20 mouse cellular contexts compared by ENCODE assay signal in the genomic region with DNA sequence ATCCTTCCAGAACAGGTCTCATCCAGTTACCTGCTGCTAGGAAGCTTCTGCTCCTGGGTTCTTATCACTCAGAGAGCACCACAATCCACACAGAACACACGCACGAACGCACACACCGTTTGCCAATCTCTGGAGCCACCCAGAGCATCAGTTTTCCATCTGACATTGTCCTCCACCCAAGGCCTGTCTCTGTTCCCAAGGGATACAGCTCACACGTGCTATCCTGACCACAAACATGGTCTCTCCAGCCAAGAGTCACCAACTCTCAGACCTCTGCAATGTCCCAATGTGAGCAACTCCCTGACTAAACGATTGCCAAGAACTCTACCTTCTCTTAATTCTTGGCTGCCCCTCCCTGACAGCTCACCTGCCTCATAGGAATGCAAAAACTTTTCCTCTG.
"Had no signal": no experiment of that assay in that cellular context is flagged by ENCODE, and none has a peak within 500 bp of the region (broad histone marks: within the 10 kb centered on the region; RNA-seq: fewer than 3 reads in every experiment).

No protein-coding gene starts in this region.

- H3K4me1 ChIP-seq: midbrain, embryonic 13.5 days; midbrain, embryonic 15.5 days; neural tube, embryonic 13.5 days; neural tube, embryonic 15.5 days had no signal

- H3K4me3 ChIP-seq: lung, embryonic 15.5 days; megakaryocyte, embryonic 14.5 days; midbrain, embryonic 13.5 days; midbrain, embryonic 15.5 days; neural tube, embryonic 13.5 days; neural tube, embryonic 15.5 days had no signal

- H3K4me2 ChIP-seq: lung, embryonic 15.5 days; midbrain, embryonic 11.5 days; midbrain, embryonic 13.5 days; midbrain, embryonic 15.5 days; neural tube, embryonic 13.5 days; neural tube, embryonic 15.5 days had no signal

- H3K27me3 ChIP-seq: lung, embryonic 15.5 days; megakaryocyte, embryonic 14.5 days; midbrain, embryonic 13.5 days; midbrain, embryonic 15.5 days; neural tube, embryonic 13.5 days; neural tube, embryonic 15.5 days had no signal

- DNase-seq: lung, adult 2 months; lung, postnatal 14 days; lung, postnatal 36 days; retina, postnatal 1 day; right cerebral cortex, adult 18-20 months; right cerebral cortex, postnatal 25 days; right cerebral cortex, postnatal 4 days; spleen, adult 18-20 months; thymus, adult 18-20 months; thymus, postnatal 14 days; thymus, postnatal 36 days had no signal

- H3K36me3 ChIP-seq: midbrain, embryonic 13.5 days; midbrain, embryonic 15.5 days; neural tube, embryonic 13.5 days; neural tube, embryonic 15.5 days had no signal

- ATAC-seq: lung, postnatal 0 days; midbrain, embryonic 13.5 days; midbrain, embryonic 15.5 days had no signal

- H3K9ac ChIP-seq: lung, embryonic 15.5 days; midbrain, embryonic 13.5 days; midbrain, embryonic 15.5 days; neural tube, embryonic 13.5 days; neural tube, embryonic 15.5 days had no signal

- H3K27ac ChIP-seq: lung, embryonic 15.5 days; macrophage; midbrain, embryonic 13.5 days; midbrain, embryonic 15.5 days; neural tube, embryonic 13.5 days; neural tube, embryonic 15.5 days had no signal

- H3K9me3 ChIP-seq: lung, embryonic 15.5 days; midbrain, embryonic 13.5 days; midbrain, embryonic 15.5 days; neural tube, embryonic 13.5 days; neural tube, embryonic 15.5 days had no signal
